In the genomic region with DNA sequence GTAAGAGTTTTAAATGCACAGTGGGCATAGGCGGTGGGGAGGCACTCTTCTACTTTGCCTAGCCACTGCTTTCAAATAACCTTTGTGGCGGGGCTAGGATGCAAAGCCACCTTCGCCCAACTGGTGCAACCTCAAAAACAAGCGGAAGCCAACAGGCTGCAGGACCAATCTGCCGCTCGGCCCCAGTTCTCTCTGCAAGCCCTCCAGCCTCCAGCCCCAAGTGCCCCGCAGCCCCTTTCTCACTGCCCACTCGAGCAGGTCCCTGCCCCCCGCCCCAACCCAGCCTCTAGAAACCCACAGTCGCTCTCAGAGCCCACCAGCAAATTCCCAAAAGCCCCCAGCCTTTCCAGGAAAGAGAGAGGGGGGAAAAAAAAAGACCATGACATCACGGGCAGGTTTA, we compare ENCODE assay signal across 8 mouse cellular contexts.
A peak's percentile ranks its signal among the peaks of the same experiment; 100 is the strongest.
DNase-seq lines count a peak whose midpoint lies in the region; ATAC-seq lines count a peak whose summit lies in the region.

No protein-coding gene starts in this region.

- peak overlapping the region; percentile 64 for H3K9ac ChIP-seq in hindbrain, embryonic 16.5 days (ENCODE audit: low read depth, low read length)
- H3K9ac ChIP-seq in liver, embryonic 12.5 days: peak overlapping the region; percentile 78

- H3K4me2 ChIP-seq in hindbrain, embryonic 16.5 days (ENCODE audit: low read length): peak overlapping the region; percentile 85
- H3K4me2 ChIP-seq in liver, embryonic 12.5 days: peak overlapping the region; percentile 91

- H3K27ac ChIP-seq in hindbrain, embryonic 16.5 days (ENCODE audit: low read depth, low read length): peak overlapping the region; percentile 97
- H3K27ac ChIP-seq in liver, embryonic 12.5 days: peak overlapping the region; percentile 88

- 2% methylated on average over 11 of the region's 11 CpGs for WGBS in hindbrain, embryonic 16.5 days
- WGBS in liver, embryonic 12.5 days (ENCODE audit: insufficient replicate concordance): 3% methylated on average over 11 of the region's 11 CpGs

- peak overlapping the region; percentile 74 for H3K4me3 ChIP-seq in erythroblast, embryonic 14.5 days (replicated peaks)
- H3K4me3 ChIP-seq in hindbrain, embryonic 16.5 days (ENCODE audit: low read length): peak overlapping the region; percentile 43
- H3K4me3 ChIP-seq in liver, embryonic 12.5 days: peak overlapping the region; percentile 63

- peaks cover 36% of the 10 kb centered on the region for H3K4me1 ChIP-seq in erythroblast, embryonic 14.5 days (ENCODE audit: control insufficient read depth)
- peaks cover 39% of the 10 kb centered on the region for H3K4me1 ChIP-seq in hindbrain, embryonic 16.5 days (ENCODE audit: control insufficient read depth, insufficient read depth, low read depth, low read length)
- H3K4me1 ChIP-seq in liver, embryonic 12.5 days: peaks cover 49% of the 10 kb centered on the region

- DNase-seq in layer of hippocampus, adult 11-12 months (ENCODE audit: low spot score): peak; percentile 24
- DNase-seq in layer of hippocampus, postnatal 36 days: no peak
- DNase-seq in natural killer cell, adult 2 months (ENCODE audit: low spot score in 2 of 2): peak; percentile 51 to 54
- DNase-seq in thymus, postnatal 36 days: peak; percentile 55 to 68

- no peaks in the 10 kb centered on the region for H3K36me3 ChIP-seq in erythroblast, embryonic 14.5 days (ENCODE audit: control insufficient read depth)
- H3K36me3 ChIP-seq in hindbrain, embryonic 16.5 days (ENCODE audit: control insufficient read depth, insufficient read depth, low read length): no peaks in the 10 kb centered on the region
- H3K36me3 ChIP-seq in liver, embryonic 12.5 days: no peaks in the 10 kb centered on the region

- peak; percentile 53 for ATAC-seq in activated CD4-positive, CD25-positive, alpha-beta regulatory T cell, adult 4 months
- ATAC-seq in hindbrain, embryonic 16.5 days: peak; percentile 32
- no peak; the same call in 1 of the 2 replicates for ATAC-seq in liver, embryonic 12.5 days

- H3K27me3 ChIP-seq in erythroblast, embryonic 14.5 days (ENCODE audit: control insufficient read depth): no peaks in the 10 kb centered on the region
- no peaks in the 10 kb centered on the region for H3K27me3 ChIP-seq in hindbrain, embryonic 16.5 days (replicated peaks; ENCODE audit: control insufficient read depth, insufficient read depth, low read length)
- no peaks in the 10 kb centered on the region for H3K27me3 ChIP-seq in liver, embryonic 12.5 days (replicated peaks)

- H3K9me3 ChIP-seq in erythroblast, embryonic 14.5 days (ENCODE audit: control insufficient read depth, low read length): no peaks in the 10 kb centered on the region
- no peaks in the 10 kb centered on the region for H3K9me3 ChIP-seq in hindbrain, embryonic 16.5 days (ENCODE audit: control insufficient read depth, low read length)
- H3K9me3 ChIP-seq in liver, embryonic 12.5 days (replicated peaks): no peaks in the 10 kb centered on the region

Comparison
In these comparisons a context has a peak if more than half of its experiments do, and no peak if none do; other contexts are left out.
1. DNase-seq: peak in layer of hippocampus, adult 11-12 months (single experiment), natural killer cell, adult 2 months (2 of 2) and thymus, postnatal 36 days (2 of 2); none in layer of hippocampus, postnatal 36 days (0 of 2).
2. Peak in every context shown above with its lines, with median percentiles within 50 percentile points of each other: H3K4me3 ChIP-seq.